Mouse (Mus musculus) ES-Bruce4 (cell line): ENCODE results near the gene Rab14. TPM values are rescaled to one million over a fixed set of nuclear protein-coding genes. Genes with fewer than 3 reads are reported as not detected.

Experiments
- H3K27ac ChIP-seq: 2 replicates; pipeline ENCODE4 v1.5.1; 2012; ENCODE audit warnings: low read length, inconsistent platforms; ENCODE audit not compliant: insufficient read depth
- H3K27me3 ChIP-seq: 2 replicates; pipeline ENCODE4 v1.6.1; 2012; ENCODE audit warnings: mild to moderate bottlenecking, low read length, inconsistent platforms; ENCODE audit not compliant: control insufficient read depth, poor library complexity, insufficient read depth, severe bottlenecking
- H3K36me3 ChIP-seq: 2 replicates; pipeline ENCODE4 v1.6.1; 2012; ENCODE audit warnings: inconsistent platforms, mild to moderate bottlenecking, low read length, moderate library complexity; ENCODE audit not compliant: control insufficient read depth, poor library complexity, insufficient read depth, severe bottlenecking
- H3K4me1 ChIP-seq: one replicate; pipeline ENCODE4 v1.8.1; 2011; ENCODE audit warnings: low read length; ENCODE audit not compliant: control insufficient read depth, insufficient read depth
- H3K4me3 ChIP-seq: 2 replicates; pipeline ENCODE4 v1.5.1; 2011; ENCODE audit warnings: low read depth, mild to moderate bottlenecking, low read length
- H3K9ac ChIP-seq: 2 replicates; pipeline ENCODE4 v1.6.1; 2012; ENCODE audit warnings: low read depth, mild to moderate bottlenecking, inconsistent platforms; ENCODE audit not compliant: poor library complexity, severe bottlenecking
- H3K9me3 ChIP-seq: replicated peaks from 2 replicates; pipeline ENCODE4 v1.6.1; 2012; ENCODE audit warnings: mild to moderate bottlenecking, low read length, inconsistent platforms; ENCODE audit not compliant: control insufficient read depth, poor library complexity, insufficient read depth, severe bottlenecking
- CTCF ChIP-seq: IDR thresholded peaks from one replicate; pipeline ENCODE4 v1.8.1; 2011; ENCODE audit warnings: low read depth, low read length
- EP300 ChIP-seq: IDR thresholded peaks from 2 replicates; pipeline ENCODE4 v1.6.1; 2011; ENCODE audit warnings: low read depth, low read length; ENCODE audit not compliant: insufficient read depth
- POLR2A ChIP-seq: IDR thresholded peaks from one replicate; pipeline ENCODE4 v1.8.1; 2011; ENCODE audit warnings: low read length; ENCODE audit not compliant: insufficient read depth
- polyA plus RNA-seq: library from polyadenylated mRNA; stranded (reverse); fragments of >200 nt; gene quantifications from 2 replicates; pipeline ENCODE4 v1.2.4, GENCODE M21; 2011; ENCODE audit warnings: low read depth; ENCODE audit not compliant: missing spikeins, insufficient read depth, insufficient read length

Rab14 gene
- polyA plus RNA-seq, 1 experiment, result 103 TPM

DNA sequence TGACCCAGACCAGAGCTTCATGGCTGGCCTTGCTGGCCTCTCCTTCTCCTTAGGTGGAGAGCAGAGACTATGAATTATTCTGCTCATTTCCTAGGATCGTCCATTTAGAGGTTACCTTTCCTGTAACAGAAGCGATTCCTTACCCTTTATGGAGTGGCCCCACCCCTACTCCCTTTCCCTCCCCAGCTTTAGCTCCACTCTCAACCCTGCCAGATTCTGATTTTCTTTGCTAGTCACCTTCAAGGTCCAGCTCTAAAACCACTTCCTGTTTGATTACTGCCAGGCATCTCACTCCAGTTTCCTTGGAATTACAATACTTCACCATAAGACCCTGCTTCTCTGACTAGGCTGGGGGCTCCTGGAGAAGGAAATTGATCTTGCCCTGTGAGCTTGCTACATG lies 15.8 kb upstream of the Rab14 start:
- Histone ChIP-seq H3K4me3 (no peak overlapping the region), H3K27ac (no peak overlapping the region), H3K27me3 (no peaks in the 10 kb centered on the region; the same call in 1 of the 2 replicates), H3K36me3 (no peaks in the 10 kb centered on the region), H3K4me1 (no peaks in the 10 kb centered on the region), H3K9me3 (no peaks in the 10 kb centered on the region), H3K9ac (no peak overlapping the region)
- no peak for TF ChIP-seq POLR2A
- no peak for TF ChIP-seq CTCF
- no peak for TF ChIP-seq EP300

DNA sequence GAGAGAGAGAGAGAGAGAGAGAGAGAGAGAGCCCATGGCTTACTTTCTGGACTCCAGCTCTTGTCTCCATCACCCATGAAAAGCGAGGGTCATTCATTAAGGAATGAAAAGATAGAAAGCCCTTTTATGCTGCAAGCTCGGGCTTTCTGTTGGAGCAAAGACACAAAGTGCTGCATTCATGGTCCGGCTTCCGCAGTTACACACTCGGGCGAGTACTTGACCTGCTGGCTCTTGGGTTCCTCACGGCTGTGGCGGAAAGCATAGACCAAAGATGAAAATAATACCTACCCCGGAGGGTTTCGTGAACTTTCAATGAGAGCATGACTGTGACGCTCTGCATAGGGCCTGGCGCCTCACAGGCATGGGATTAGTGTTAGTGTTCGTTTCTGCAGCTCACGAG lies 14.4 kb upstream of the Rab14 start:
- no peak overlapping the region for H3K27ac ChIP-seq
- 0 out of 2 replicates have a peak overlapping the region, but pooled peaks have one; percentile 6 for H3K9ac ChIP-seq
- H3K4me3 ChIP-seq, result no peak overlapping the region
- H3K27me3 ChIP-seq, result no peaks in the 10 kb centered on the region; the same call in 1 of the 2 replicates
- H3K4me1 ChIP-seq, result no peaks in the 10 kb centered on the region
- no peaks in the 10 kb centered on the region for H3K36me3 ChIP-seq
- TF ChIP-seq EP300, result no peak
- TF ChIP-seq CTCF, result no peak
- no peak for TF ChIP-seq POLR2A
- H3K9me3 ChIP-seq, result no peaks in the 10 kb centered on the region

DNA sequence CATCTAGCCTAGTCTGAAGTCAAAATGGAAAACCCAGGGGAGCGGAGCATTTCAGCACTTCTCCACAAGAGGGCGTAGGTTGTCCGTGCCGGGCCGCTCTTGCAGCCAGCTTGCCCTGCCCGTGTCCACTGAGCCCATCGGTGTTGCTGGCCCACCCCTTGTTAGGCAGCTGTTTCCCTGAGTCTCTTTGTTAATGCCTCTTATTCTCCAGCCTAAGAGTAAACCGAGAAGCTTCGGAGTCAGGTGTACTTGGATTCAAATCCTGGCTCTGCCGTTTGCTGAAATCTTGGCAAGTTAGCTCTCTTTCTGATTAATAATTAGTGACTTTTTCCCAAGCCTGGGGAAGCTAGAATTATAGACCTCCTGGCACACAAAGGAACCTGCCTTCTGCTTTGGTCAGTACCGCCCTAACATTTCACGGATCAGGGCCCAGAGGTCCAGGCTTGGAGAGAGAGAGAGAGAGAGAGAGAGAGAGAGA lies 14.0 kb upstream of the Rab14 start:
- Histone ChIP-seq H3K9ac (0 out of 2 replicates have a peak overlapping the region, but pooled peaks have one; percentile 6), H3K36me3 (no peaks in the 10 kb centered on the region), H3K27ac (no peak overlapping the region)

GRCm38 (mm10) chr2:35213345-35213910 lies 12.5 kb upstream of the Rab14 start:
- Histone ChIP-seq H3K9ac (no peak overlapping the region), H3K27me3 (no peaks in the 10 kb centered on the region; the same call in 1 of the 2 replicates), H3K4me1 (no peaks in the 10 kb centered on the region), H3K9me3 (no peaks in the 10 kb centered on the region), H3K4me3 (no peak overlapping the region), H3K36me3 (no peaks in the 10 kb centered on the region), H3K27ac (no peak overlapping the region)
- no peak for TF ChIP-seq EP300
- no peak for TF ChIP-seq CTCF
- TF ChIP-seq POLR2A, result no peak

More for the DNA sequence above, 14.0 kb upstream of the Rab14 start:
- Histone ChIP-seq H3K4me1 (no peaks in the 10 kb centered on the region), H3K27me3 (no peaks in the 10 kb centered on the region; the same call in 1 of the 2 replicates), H3K4me3 (no peak overlapping the region), H3K9me3 (no peaks in the 10 kb centered on the region)
- TF ChIP-seq EP300, result no peak
- peak; percentile 94 for TF ChIP-seq CTCF
- TF ChIP-seq POLR2A, result no peak

DNA sequence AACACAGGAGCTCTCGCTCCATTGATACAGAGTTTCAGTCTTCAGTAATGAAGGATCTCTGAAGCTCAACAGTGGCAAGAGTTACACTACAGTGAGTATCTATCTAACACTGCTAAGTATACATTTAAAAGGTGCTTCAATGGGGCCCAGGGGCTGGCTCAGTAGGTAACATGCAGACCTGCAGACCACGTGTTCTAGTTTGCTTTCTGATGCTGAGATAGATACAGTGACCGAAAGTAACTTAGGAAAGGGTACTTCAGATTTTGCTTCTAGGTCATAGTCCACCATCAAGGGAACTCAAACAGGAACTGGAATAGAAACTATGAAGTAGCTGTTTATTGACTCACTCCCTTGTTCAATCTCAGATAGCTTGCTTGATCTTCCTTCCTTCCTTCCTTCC lies 10.8 kb upstream of the Rab14 start:
- no peak for TF ChIP-seq CTCF
- no peak for TF ChIP-seq EP300
- no peak for TF ChIP-seq POLR2A
- no peak overlapping the region for H3K27ac ChIP-seq
- H3K4me3 ChIP-seq, result no peak overlapping the region
- H3K4me1 ChIP-seq, result no peaks in the 10 kb centered on the region
- H3K27me3 ChIP-seq, result no peaks in the 10 kb centered on the region
- H3K36me3 ChIP-seq, result no peaks in the 10 kb centered on the region
- H3K9me3 ChIP-seq, result no peaks in the 10 kb centered on the region
- H3K9ac ChIP-seq, result no peak overlapping the region

DNA sequence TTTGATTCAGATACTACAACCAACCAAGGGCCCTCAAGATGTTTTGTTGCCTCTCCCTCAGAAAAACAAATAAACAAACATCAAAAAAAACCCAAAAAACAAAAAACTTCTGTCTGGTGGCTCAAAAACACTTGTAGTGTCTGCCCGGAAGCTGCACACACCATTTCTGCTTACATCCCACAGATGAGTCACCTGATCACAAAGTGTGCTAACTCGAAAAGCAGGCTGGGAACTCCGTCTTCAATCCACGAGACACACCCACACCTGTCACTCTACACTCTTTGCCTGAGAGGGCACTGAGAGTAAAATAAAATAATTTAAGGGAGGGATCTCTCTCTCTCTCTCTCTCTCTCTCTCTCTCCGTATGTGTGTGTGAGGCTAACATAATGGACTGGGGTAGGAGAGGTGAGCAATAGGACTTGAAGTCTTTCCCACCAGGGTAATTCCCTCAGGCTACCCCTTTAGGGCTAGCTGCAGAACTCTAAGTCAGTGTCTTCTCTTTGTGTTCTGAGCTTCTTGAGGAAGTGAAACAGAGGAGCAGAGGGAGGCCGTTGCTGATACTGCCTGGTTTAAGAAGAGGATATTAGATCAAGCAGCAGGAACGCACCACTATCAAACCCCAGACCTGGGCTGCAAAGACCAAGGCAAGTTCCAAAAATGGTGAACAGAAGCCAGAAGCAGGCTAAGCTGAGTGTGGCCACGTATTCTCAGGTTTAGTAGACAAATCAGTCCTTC lies 8.2 kb upstream of the Rab14 start:
- no peak overlapping the region for H3K9ac ChIP-seq
- H3K27ac ChIP-seq, result no peak overlapping the region
- TF ChIP-seq EP300 (no peak), CTCF (no peak), POLR2A (no peak)
- no peaks in the 10 kb centered on the region for H3K9me3 ChIP-seq
- H3K4me1 ChIP-seq, result no peaks in the 10 kb centered on the region
- no peak overlapping the region for H3K4me3 ChIP-seq
- no peaks in the 10 kb centered on the region for H3K36me3 ChIP-seq
- no peaks in the 10 kb centered on the region for H3K27me3 ChIP-seq
